Mouse (Mus musculus): Measurements from ENCODE around the gene Ntrk2. TPM values are rescaled to one million over a fixed set of nuclear protein-coding genes. Genes with fewer than 3 reads are reported as not detected.

Ntrk2 gene
- polyA plus RNA-seq, 1 experiment: 214 TPM

DNA sequence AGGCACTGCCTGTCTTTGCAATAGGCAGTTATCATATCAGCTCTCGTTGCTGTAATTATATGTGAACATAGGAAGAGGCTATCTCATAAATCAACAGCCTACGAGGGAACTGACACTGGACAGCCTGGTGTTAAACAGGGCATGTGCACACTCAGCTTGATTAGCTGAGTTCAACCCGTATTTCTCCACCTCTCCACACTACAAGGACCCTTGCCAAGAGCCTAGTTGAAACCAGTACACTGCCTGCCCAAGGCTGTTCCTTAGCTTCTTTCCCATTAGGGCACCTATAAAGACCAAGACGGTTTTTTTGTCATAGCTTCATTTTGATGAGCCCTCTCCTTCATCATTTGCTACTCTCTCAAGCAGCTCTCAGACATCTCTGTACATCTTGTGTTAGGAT lies 270.1 kb downstream of the Ntrk2 start:
- Histone ChIP-seq H3K4me1 (ENCODE audit: control insufficient read depth, insufficient read depth, low read length) (peaks cover 24% of the 10 kb centered on the region), H3K4me3 (ENCODE audit: insufficient read depth, low read length) (no peak overlapping the region), H3K27ac (ENCODE audit: insufficient read depth, low read length) (no peak overlapping the region)
- TF ChIP-seq POLR2A (IDR thresholded peaks at IDR 0.05; ENCODE audit: extremely low read depth, insufficient read depth, low read length) (no peak), CTCF (IDR thresholded peaks at IDR 0.05; ENCODE audit: extremely low read depth, insufficient read depth, low read length) (no peak)

DNA sequence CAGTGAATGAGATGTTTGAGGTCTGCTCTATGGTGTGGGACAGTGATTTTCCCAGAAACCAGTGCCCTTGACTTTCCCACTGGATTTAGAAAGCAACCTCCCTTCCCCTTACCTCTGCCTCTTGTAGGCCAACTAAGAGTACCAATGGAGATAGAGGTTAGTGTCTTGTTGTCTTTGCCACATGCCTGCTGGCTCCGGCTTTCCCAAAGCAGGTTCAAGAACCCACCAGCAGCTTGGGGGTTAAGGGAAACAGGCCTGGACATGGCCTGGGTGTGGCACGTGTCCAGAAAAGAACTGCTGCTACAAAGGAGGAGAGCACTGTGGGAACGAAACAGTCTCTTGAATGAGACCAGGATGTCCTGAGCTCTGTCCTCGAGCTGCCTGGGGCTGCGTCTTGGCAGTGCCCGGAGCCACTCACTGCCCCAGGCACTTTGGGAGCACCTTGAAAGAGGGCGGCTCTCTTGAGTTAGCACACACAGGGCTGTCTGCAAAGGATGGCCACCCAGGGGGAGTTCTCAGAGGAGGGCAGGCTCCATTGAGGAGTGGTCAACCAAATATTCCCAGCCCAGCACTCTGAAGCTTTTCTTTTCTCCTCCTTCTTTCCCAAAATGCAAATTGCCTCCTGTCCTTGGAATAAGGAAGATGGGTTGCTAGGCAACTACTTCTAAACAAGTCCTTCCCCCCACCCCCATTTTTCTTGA lies 273.5 kb downstream of the Ntrk2 start:
- H3K4me1 ChIP-seq (ENCODE audit: control insufficient read depth, insufficient read depth, low read length): peaks cover 10% of the 10 kb centered on the region
- H3K27ac ChIP-seq (ENCODE audit: insufficient read depth, low read length): peak overlapping the region; percentile 55; the same call in 1 of the 2 replicates
- TF ChIP-seq CTCF (IDR thresholded peaks at IDR 0.05; ENCODE audit: extremely low read depth, insufficient read depth, low read length) (no peak), POLR2A (IDR thresholded peaks at IDR 0.05; ENCODE audit: extremely low read depth, insufficient read depth, low read length) (no peak)
- no peak overlapping the region for H3K4me3 ChIP-seq (ENCODE audit: insufficient read depth, low read length)

DNA sequence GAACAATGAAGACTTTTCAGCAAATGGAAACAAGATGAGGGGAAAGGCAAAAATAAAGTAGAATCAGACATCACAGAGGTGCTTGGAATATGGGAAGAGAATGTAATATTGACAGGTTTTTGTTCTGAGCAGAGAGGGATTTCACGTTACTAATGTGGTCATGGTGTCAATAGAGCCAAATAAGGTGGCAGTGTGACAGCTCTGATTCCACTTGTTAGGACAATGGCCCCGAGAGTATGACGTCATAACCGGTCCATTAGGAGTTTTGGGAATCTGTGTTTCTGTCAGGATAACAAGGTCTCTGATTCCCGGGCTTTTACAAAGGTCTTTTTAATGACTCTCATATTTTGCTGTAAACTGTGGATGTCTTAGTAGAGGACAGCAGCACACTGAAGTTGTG lies 274.1 kb downstream of the Ntrk2 start:
- Histone ChIP-seq H3K4me1 (ENCODE audit: control insufficient read depth, insufficient read depth, low read length) (peaks cover 10% of the 10 kb centered on the region), H3K4me3 (ENCODE audit: insufficient read depth, low read length) (no peak overlapping the region), H3K27ac (ENCODE audit: insufficient read depth, low read length) (peak overlapping the region; percentile 28; the same call in 1 of the 2 replicates)
- TF ChIP-seq CTCF (IDR thresholded peaks at IDR 0.05; ENCODE audit: extremely low read depth, insufficient read depth, low read length): no peak
- no peak for TF ChIP-seq POLR2A (IDR thresholded peaks at IDR 0.05; ENCODE audit: extremely low read depth, insufficient read depth, low read length)

DNA sequence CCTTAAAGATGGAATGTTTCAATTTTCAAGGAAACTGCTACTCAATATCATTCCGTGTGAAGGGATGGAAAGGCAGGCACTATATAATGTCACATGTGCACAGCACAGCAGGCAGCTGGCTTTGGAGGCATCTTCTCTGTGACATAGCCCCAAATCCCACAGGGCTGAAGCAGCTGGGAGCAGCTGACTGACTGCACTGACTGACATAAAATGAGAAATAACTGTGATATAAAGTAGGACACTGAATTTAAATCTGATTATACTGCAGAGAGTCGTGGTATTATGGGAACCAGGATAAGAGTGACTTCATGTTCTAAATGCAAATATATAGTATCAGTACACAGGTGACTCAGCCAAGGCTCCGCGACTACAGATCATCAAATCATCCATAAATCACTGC lies 282.6 kb downstream of the Ntrk2 start:
- Histone ChIP-seq H3K27ac (ENCODE audit: insufficient read depth, low read length) (no peak overlapping the region), H3K4me3 (ENCODE audit: insufficient read depth, low read length) (no peak overlapping the region), H3K4me1 (ENCODE audit: control insufficient read depth, insufficient read depth, low read length) (peaks cover 15% of the 10 kb centered on the region)
- TF ChIP-seq CTCF (IDR thresholded peaks at IDR 0.05; ENCODE audit: extremely low read depth, insufficient read depth, low read length) (no peak), POLR2A (IDR thresholded peaks at IDR 0.05; ENCODE audit: extremely low read depth, insufficient read depth, low read length) (no peak)

DNA sequence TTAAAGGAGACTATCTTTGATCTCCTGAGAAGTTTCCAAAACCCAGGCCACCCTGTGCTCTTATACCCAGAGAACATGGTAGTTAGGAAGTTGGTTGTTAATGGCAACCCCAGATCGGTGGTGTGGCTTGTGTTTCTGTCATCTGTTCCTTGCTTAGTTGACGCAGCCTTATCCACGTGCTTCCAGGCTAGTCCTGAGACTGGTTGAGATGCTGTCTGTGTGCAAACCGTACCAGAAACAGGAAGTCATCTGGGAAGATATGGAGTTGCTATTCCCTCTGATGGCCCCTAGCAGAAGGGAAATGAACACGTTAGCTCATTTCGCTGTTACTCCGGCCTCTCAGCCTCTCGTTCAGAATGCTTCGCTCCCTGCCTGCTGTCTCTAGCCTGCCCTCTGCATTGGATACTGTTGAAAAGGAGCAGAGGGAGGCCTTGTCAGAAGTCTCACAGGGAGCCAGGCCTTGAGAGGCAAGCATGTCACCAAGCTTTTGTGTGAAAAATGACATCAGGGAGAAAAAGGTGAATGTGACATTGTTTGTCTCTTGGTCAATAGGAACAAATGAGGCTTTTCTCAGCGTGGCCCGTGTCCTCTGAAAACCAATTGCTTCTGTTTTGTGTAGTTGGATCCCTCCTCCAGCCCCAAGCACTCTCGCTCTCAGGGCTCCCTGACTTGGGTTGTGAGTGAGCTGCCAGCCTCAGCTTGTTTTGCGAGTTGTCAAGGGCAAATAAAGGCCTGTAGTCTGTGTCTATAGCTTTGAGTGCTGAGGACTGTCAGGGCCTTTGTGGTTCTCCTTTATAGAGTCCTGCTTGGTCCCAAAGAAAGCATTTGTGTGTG lies 285.0 kb downstream of the Ntrk2 start:
- TF ChIP-seq POLR2A (IDR thresholded peaks at IDR 0.05; ENCODE audit: extremely low read depth, insufficient read depth, low read length) (no peak), CTCF (IDR thresholded peaks at IDR 0.05; ENCODE audit: extremely low read depth, insufficient read depth, low read length) (no peak)
- H3K4me3 ChIP-seq (ENCODE audit: insufficient read depth, low read length): no peak overlapping the region
- H3K4me1 ChIP-seq (ENCODE audit: control insufficient read depth, insufficient read depth, low read length): peaks cover 26% of the 10 kb centered on the region
- H3K27ac ChIP-seq (ENCODE audit: insufficient read depth, low read length): peak overlapping the region; percentile 38

DNA sequence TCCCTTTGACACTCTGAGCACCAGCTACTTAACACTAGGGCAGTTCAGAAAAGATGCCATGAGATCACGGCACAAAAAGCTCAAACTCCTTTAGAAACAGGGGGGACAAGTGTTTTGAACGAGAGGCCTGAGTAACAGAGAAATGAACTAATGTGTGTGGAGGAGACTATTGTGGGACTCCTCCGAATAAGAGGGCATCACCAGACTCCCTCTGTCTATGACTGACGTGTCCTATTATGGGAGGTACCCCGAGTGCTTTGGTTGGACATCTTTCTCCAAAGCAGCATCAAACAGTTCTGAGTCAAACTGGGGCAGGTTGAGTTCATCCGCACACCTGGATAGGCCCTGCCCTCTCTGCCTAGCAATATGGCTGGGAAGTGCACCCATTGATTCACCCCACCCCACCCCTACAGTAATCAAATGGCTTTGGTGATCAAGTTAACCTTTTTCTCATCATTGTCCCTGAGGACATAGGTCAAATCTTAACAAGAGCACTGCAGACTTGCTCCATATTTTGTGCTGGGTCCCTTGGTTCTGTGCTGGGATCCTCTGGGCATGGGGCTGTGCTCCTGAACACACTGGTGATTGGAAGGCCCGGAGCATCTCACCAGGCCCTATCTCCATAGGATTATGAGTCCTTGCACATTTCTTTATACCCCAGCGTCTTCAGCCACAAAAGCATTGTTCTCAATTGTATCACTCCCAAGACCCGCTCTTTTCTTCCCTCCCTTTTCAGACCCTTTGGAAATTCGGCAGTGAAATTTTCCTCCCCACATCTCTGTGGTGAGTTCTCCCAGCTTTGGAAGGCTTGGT lies 285.9 kb downstream of the Ntrk2 start:
- H3K27ac ChIP-seq (ENCODE audit: insufficient read depth, low read length): peak overlapping the region; percentile 38
- H3K4me1 ChIP-seq (ENCODE audit: control insufficient read depth, insufficient read depth, low read length): peaks cover 28% of the 10 kb centered on the region
- no peak for TF ChIP-seq CTCF (IDR thresholded peaks at IDR 0.05; ENCODE audit: extremely low read depth, insufficient read depth, low read length)
- no peak overlapping the region for H3K4me3 ChIP-seq (ENCODE audit: insufficient read depth, low read length)

DNA sequence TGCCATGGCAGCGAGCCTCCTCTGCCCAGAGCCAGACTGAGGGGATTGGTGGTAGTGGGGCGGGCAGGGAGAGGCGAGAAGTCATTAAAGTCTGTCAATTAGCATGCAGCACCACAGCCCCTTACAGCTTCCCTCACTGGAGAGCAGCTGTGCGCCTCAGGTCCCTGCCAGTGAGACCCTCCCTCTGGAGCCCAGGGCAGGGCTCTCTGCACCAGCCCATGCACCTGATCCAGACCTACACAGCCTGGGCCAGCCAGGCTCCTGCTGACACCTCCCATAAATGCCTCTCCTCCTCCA lies 286.4 kb downstream of the Ntrk2 start:
- TF ChIP-seq POLR2A (IDR thresholded peaks at IDR 0.05; ENCODE audit: extremely low read depth, insufficient read depth, low read length): no peak
- Histone ChIP-seq H3K4me1 (ENCODE audit: control insufficient read depth, insufficient read depth, low read length) (peaks cover 28% of the 10 kb centered on the region), H3K4me3 (ENCODE audit: insufficient read depth, low read length) (no peak overlapping the region), H3K27ac (ENCODE audit: insufficient read depth, low read length) (peak overlapping the region; percentile 86)

DNA sequence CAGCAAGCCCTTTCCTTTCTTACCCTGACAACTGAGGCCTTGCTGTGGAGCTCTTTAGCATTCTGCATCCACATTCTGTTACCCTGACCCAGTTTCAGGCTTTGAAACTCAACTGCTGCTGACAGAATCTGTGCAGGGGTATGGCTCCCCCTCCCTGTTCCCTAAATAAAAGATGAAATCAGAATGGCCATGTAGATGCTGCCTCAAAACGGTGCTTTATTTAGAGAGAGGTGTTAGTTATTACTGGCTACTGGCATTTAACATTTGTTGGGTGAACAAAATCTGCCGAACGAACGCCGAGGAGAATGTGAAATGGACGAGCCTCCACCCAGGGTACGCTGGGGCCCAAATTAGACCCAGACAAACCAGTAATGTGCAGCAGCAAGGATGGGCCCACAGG lies 288.4 kb downstream of the Ntrk2 start:
- no peak overlapping the region for H3K4me3 ChIP-seq (ENCODE audit: insufficient read depth, low read length)
- TF ChIP-seq CTCF (IDR thresholded peaks at IDR 0.05; ENCODE audit: extremely low read depth, insufficient read depth, low read length): no peak
- no peak for TF ChIP-seq POLR2A (IDR thresholded peaks at IDR 0.05; ENCODE audit: extremely low read depth, insufficient read depth, low read length)
- H3K4me1 ChIP-seq (ENCODE audit: control insufficient read depth, insufficient read depth, low read length): peaks cover 26% of the 10 kb centered on the region
- peak overlapping the region; percentile 73 for H3K27ac ChIP-seq (ENCODE audit: insufficient read depth, low read length)

DNA sequence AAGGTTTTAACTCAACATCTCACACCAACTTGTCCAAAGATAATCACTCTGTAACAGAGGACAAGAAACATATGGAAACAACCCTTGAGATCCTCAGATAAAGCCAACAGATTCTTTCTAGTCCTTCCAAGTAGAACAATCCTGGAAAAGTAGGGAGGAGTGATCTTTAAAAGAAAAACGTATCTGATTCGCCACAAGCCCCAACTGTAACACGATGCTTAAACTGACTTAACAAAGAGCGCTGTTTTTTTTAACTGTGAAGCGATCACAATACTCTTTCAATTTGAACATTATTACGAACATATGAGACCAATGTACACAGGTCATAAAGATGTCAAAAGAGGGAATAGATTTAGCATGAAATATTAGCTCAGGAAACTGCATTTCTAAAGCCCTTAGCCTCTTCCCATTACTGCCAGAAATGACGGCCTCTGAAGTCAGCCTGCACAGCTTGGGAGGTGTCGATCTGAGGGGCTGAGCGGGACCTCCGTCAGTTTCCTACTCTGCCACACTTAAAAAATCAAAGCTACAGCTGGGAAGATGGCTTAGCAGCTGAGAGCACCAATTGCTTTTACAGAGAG lies 289.5 kb downstream of the Ntrk2 start:
- TF ChIP-seq CTCF (IDR thresholded peaks at IDR 0.05; ENCODE audit: extremely low read depth, insufficient read depth, low read length): no peak
- Histone ChIP-seq H3K4me1 (ENCODE audit: control insufficient read depth, insufficient read depth, low read length) (peaks cover 29% of the 10 kb centered on the region), H3K27ac (ENCODE audit: insufficient read depth, low read length) (peak overlapping the region; percentile 52; the same call in 1 of the 2 replicates), H3K4me3 (ENCODE audit: insufficient read depth, low read length) (no peak overlapping the region)
